Mouse (Mus musculus): ENCODE results near the gene Tspan5.

DNA sequence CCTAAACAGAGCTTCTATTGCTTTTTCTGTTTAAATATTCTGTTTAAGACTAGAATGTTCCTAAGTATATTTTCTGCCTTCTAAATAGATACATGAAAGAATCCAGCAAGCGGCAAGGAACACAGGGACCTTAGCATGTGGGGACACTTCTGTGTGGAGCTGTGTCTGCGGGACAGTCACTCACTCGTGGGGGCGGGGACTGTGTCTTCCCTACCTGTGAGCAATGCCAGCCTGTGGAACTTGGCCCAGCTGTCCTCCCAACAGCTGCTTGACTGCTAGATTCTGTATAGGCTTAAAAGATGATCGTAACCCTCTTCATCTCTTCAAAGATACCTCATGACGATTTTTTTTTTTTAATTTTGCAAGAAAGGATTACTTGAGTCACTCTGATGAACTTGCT lies 133.9 kb downstream of the Tspan5 start:
- TF ChIP-seq EP300 (IDR thresholded peaks at IDR 0.05; ENCODE audit: low read depth) (no peak), CTCF (IDR thresholded peaks at IDR 0.05; ENCODE audit: low read depth) (no peak)
